ENCODE assay signal across 7 mouse cellular contexts in genomic region chr1:134322591-134322990, GRCm38 (mm10). TPM values are rescaled to one million over a fixed set of nuclear protein-coding genes. Genes with fewer than 3 reads are reported as not detected.
DNase-seq lines count a peak whose midpoint lies in the region; ATAC-seq and TF ChIP-seq lines count a peak whose summit lies in the region.

No protein-coding gene starts in this region.

- peak; percentile 56 for TF ChIP-seq CTCF in kidney, adult 2 months (conservative IDR thresholded peaks at IDR 0.05; ENCODE audit: insufficient read depth, insufficient read length, low read depth, low read length)

- no peaks in the 10 kb centered on the region for H3K4me1 ChIP-seq in kidney, adult 2 months (ENCODE audit: control insufficient read depth, insufficient read depth, low read length)
- H3K4me1 ChIP-seq in hindbrain, embryonic 16.5 days (ENCODE audit: control insufficient read depth, insufficient read depth, low read depth, low read length), result no peaks in the 10 kb centered on the region; the same call in 1 of the 2 replicates

- no peak overlapping the region for H3K9ac ChIP-seq in hindbrain, embryonic 16.5 days (ENCODE audit: low read depth, low read length)

- TF ChIP-seq POLR2A in kidney, adult 2 months (IDR thresholded peaks at IDR 0.05; ENCODE audit: low read depth, low read length), result no peak

- H3K36me3 ChIP-seq in kidney, adult 2 months (ENCODE audit: control insufficient read depth, insufficient read depth, low read length), result no peaks in the 10 kb centered on the region
- peaks cover 20% of the 10 kb centered on the region for H3K36me3 ChIP-seq in hindbrain, embryonic 16.5 days (ENCODE audit: control insufficient read depth, insufficient read depth, low read length)

- ATAC-seq in hindbrain, embryonic 16.5 days, result no peak

- no peaks in the 10 kb centered on the region for H3K27me3 ChIP-seq in kidney, adult 2 months (replicated peaks; ENCODE audit: control insufficient read depth, insufficient read depth, low read length)
- H3K27me3 ChIP-seq in hindbrain, embryonic 16.5 days (replicated peaks; ENCODE audit: control insufficient read depth, insufficient read depth, low read length), result no peaks in the 10 kb centered on the region

- DNase-seq in kidney, adult 2 months, result peak; percentile 42
- no peak for DNase-seq in kidney, adult 11 months
- peak; percentile 33 to 61 for DNase-seq in adrenal gland, postnatal 36 days
- DNase-seq in gastrocnemius, adult 8-10 months (ENCODE audit: low spot score in 2 of 2), result peak; percentile 34 to 36
- peak; percentile 78 for DNase-seq in lung, postnatal 10 days
- DNase-seq in spleen, adult 18-20 months, result no peak

- 58% methylated on average over 6 of the region's 6 CpGs for WGBS in kidney, adult 2 months
- WGBS in hindbrain, embryonic 16.5 days, result 94% methylated on average over 6 of the region's 6 CpGs

- H3K4me3 ChIP-seq in kidney, adult 2 months (ENCODE audit: insufficient read depth, low read depth, low read length), result no peak overlapping the region
- H3K4me3 ChIP-seq in hindbrain, embryonic 16.5 days (ENCODE audit: low read length), result no peak overlapping the region

- H3K27ac ChIP-seq in kidney, adult 2 months (ENCODE audit: insufficient read depth, low read depth, low read length), result no peak overlapping the region
- H3K27ac ChIP-seq in hindbrain, embryonic 16.5 days (ENCODE audit: low read depth, low read length), result no peak overlapping the region

- no peaks in the 10 kb centered on the region for H3K9me3 ChIP-seq in hindbrain, embryonic 16.5 days (ENCODE audit: control insufficient read depth, low read length)

- H3K4me2 ChIP-seq in hindbrain, embryonic 16.5 days (ENCODE audit: low read length), result no peak overlapping the region

RNA-seq across cellular contexts. Expression of gene Ppfia4, which starts 10.1 kb away (rescaled TPM):
- 3.6 and 4.2 TPM in 2 replicates for polyA plus RNA-seq in kidney, adult 2 months (2012; rRNA removed)
- total RNA-seq in adrenal gland, postnatal 36 days (2021), result 1 to 10 TPM in 1 of 2 experiments, under 1 TPM in 1; 0.60 to 1.1 TPM
- total RNA-seq in gastrocnemius, adult 8-10 months (2022), result under 1 TPM; 0.21 to 0.65 (median 0.55) TPM
- 32.0 and 34.0 TPM in 2 replicates for polyA plus RNA-seq in hindbrain, embryonic 16.5 days (2015; fragmentation: Nextera tagmentation; extraction: Ambion mirVana)

RNA-seq across cellular contexts. Expression of gene Myog, which starts 32.8 kb away (rescaled TPM):
- 0.09 TPM in 1 of 2 replicates, not detected in the other for polyA plus RNA-seq in kidney, adult 2 months (2012; rRNA removed)
- not detected for total RNA-seq in adrenal gland, postnatal 36 days (2021)
- total RNA-seq in gastrocnemius, adult 8-10 months (2022), result 10 to 100 TPM in 3 of 4 experiments, 1 to 10 TPM in 1; 7.6 to 16.5 (median 15.4) TPM
- 6.4 TPM in 1 of 2 replicates, not detected in the other for polyA plus RNA-seq in hindbrain, embryonic 16.5 days (2015; fragmentation: Nextera tagmentation; extraction: Ambion mirVana)

RNA-seq across cellular contexts. Expression of gene Tmem183a, which starts 39.2 kb away (rescaled TPM):
- 84.0 and 100 TPM in 2 replicates for polyA plus RNA-seq in kidney, adult 2 months (2012; rRNA removed)
- total RNA-seq in adrenal gland, postnatal 36 days (2021), result 10 to 100 TPM; 49.2 to 52.6 TPM
- 10 to 100 TPM in 3 of 4 experiments, 1 to 10 TPM in 1; 8.5 to 13.5 (median 11.1) TPM for total RNA-seq in gastrocnemius, adult 8-10 months (2022)
- 132 TPM in 2 replicates for polyA plus RNA-seq in hindbrain, embryonic 16.5 days (2015; fragmentation: Nextera tagmentation; extraction: Ambion mirVana)

Comparison
In these comparisons a context has a peak if more than half of its experiments do, and no peak if none do; other contexts are left out.
1. DNase-seq: peak in kidney, adult 2 months (single experiment), adrenal gland, postnatal 36 days (2 of 2), gastrocnemius, adult 8-10 months (2 of 2) and lung, postnatal 10 days (single experiment); none in kidney, adult 11 months (single experiment) and spleen, adult 18-20 months (0 of 2).
2. RNA of gene Myog, which starts 32.8 kb away (total RNA-seq): 7.6 to 16.5 TPM in gastrocnemius, adult 8-10 months; not detected in adrenal gland, postnatal 36 days; every median in the first group is over 4 times any median in the second.